Mouse (Mus musculus) midbrain, embryonic 11.5 days (tissue): ENCODE measurements at regions not wholly inside any gene's neighbourhood (a gene's known extent, or its start where the extent isn't known, plus 50 kb on each side); places are given as distances from the start of the nearest gene placed in this dataset.

Experiments used
- ATAC-seq: fragments of 200-750 bp; cut with Nextera tagmentation; 2 replicates; pipeline ENCODE4 v1.8.0; 2017; ENCODE audit warnings: moderate TSS enrichment, moderate library complexity; ENCODE audit not compliant: low FRiP score
- DNase-seq: peaks from one replicate; pipeline ENCODE4 v3.0.0; 2015; ENCODE audit warnings: low spot score; ENCODE audit errors: missing footprints
- H3K27ac ChIP-seq: fragments of 300-500 bp; sonication (generic); 2 replicates; pipeline ENCODE4 v1.5.1; 2014; ENCODE audit warnings: low read depth, low read length
- H3K27me3 ChIP-seq: fragments of 300-500 bp; sonication (generic); 2 replicates; pipeline ENCODE4 v1.6.1; 2014; ENCODE audit warnings: mild to moderate bottlenecking, low read length, moderate library complexity, mixed read lengths; ENCODE audit not compliant: control insufficient read depth, insufficient read depth
- H3K36me3 ChIP-seq: fragments of 300-500 bp; sonication (generic); 2 replicates; pipeline ENCODE4 v1.6.1; 2014; ENCODE audit warnings: mild to moderate bottlenecking, low read length, moderate library complexity, mixed read lengths; ENCODE audit not compliant: control insufficient read depth, insufficient read depth
- H3K4me1 ChIP-seq: fragments of 300-500 bp; sonication (generic); 2 replicates; pipeline ENCODE4 v1.6.1; 2014; ENCODE audit warnings: low read length; ENCODE audit not compliant: control insufficient read depth, insufficient read depth
- H3K4me2 ChIP-seq: fragments of 300-500 bp; sonication (generic); 2 replicates; pipeline ENCODE4 v1.6.1; 2014; ENCODE audit warnings: mild to moderate bottlenecking, moderate library complexity
- H3K4me3 ChIP-seq: fragments of 300-500 bp; sonication (generic); 2 replicates; pipeline ENCODE4 v1.5.1; 2014; ENCODE audit warnings: low read depth, low read length
- H3K9ac ChIP-seq: fragments of 300-500 bp; sonication (generic); 2 replicates; pipeline ENCODE4 v1.6.1; 2014; ENCODE audit warnings: low read length
- H3K9me3 ChIP-seq: fragments of 300-500 bp; sonication (generic); 2 replicates; pipeline ENCODE4 v1.6.1; 2016; ENCODE audit warnings: low read length; ENCODE audit not compliant: control insufficient read depth
- WGBS: fragments of 180-500 bp; shearing (Covaris S2); extraction: QIAGEN DNeasy Blood & Tissue Kit; methylation state at CpG from one replicate; pipeline ENCODE4 v1.1.7; 2014; 5-methylcytosine and 5-hydroxymethylcytosine counted together

DNA sequence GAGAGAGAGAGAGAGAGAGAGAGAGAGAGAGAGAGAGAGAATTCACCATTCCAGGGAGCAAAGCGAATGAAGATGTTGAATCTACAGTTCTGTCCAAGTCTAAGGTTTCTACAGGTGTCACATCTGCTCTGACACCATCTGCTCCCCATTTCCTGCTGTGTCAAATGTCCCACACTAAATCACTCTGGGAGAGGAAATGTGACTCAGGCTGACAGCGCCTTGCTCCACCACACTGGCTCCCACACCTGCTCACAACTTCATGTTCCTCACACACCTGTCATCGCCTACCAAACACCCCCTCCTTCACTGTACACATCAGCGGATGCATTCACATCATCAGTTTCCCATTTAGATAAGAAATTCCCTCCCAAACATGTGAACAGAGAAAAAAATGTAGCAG lies 366.3 kb downstream of the Synb start:
- Histone ChIP-seq H3K4me3 (no peak overlapping the region), H3K36me3 (no peaks in the 10 kb centered on the region), H3K4me1 (no peaks in the 10 kb centered on the region), H3K9me3 (no peaks in the 10 kb centered on the region), H3K27ac (no peak overlapping the region), H3K27me3 (no peaks in the 10 kb centered on the region), H3K4me2 (no peak overlapping the region), H3K9ac (no peak overlapping the region)
- WGBS, result 87% methylated on average over 4 of the region's 4 CpGs
- DNase-seq, result no peak
- ATAC-seq, result no peak

GRCm38 (mm10) chr14:68923054-68923453 lies 371.0 kb downstream of the Synb start:
- ATAC-seq, result no peak
- WGBS, result 30% methylated on average over 2 of the region's 2 CpGs

DNA sequence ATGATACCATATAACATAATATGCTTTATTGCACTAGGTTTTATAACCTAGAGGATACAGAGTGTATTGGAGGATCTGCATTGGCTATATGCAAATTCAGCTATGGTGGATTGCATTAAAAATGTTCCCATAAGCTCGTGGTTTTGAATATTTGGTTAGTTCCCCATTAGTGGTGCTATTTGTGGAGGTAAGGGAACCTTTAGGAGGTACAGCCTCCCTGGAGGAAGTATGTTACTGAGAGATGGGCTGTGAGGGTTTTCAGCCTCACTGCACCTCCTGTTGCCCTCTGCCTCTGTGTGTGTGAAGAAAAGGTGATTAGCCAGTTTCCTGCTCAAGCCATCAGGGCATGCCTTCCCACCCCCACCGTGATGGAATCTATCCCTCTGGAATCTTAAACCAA lies 372.1 kb downstream of the Synb start:
- no peak overlapping the region for H3K4me2 ChIP-seq
- H3K9me3 ChIP-seq, result no peaks in the 10 kb centered on the region
- whole genome bisulfite sequencing, result 70% methylated on average over 2 of the region's 2 CpGs
- no peak overlapping the region for H3K9ac ChIP-seq
- ATAC-seq (no peak), DNase-seq (no peak)
- H3K27me3 ChIP-seq, result no peaks in the 10 kb centered on the region
- no peak overlapping the region for H3K27ac ChIP-seq
- no peaks in the 10 kb centered on the region for H3K4me1 ChIP-seq
- no peak overlapping the region for H3K4me3 ChIP-seq
- no peaks in the 10 kb centered on the region for H3K36me3 ChIP-seq

More at GRCm38 (mm10) chr14:68923054-68923453, 371.0 kb downstream of the Synb start:
- Histone ChIP-seq H3K9me3 (no peaks in the 10 kb centered on the region), H3K4me3 (no peak overlapping the region), H3K4me1 (no peaks in the 10 kb centered on the region), H3K27ac (no peak overlapping the region), H3K4me2 (no peak overlapping the region), H3K36me3 (no peaks in the 10 kb centered on the region), H3K27me3 (no peaks in the 10 kb centered on the region), H3K9ac (no peak overlapping the region)
- no peak for DNase-seq

DNA sequence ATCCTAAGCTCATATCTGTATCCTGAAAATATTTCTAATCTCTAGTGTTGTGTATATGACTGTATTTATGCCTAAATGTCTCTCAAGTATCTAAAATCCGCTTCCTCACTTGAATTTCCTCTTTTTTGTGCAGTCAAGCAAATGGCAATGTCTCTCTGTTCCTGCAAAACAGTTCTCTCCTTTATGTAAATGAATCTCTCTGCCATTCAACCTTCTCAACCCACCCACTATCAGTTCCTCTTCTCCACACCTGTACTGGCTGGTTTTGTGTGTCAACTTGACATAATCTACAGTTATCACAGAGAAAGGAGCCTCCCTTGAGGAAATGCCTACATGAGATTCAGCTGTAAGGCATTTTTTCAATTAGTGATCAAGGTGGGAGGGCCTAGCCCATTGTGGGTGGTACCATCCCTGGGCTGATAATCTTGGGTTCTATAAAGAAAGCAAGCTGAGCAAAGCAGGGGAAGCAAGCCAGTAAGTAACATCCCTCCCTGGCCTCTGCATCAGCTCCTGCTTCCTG lies 375.5 kb downstream of the Synb start:
- H3K27ac ChIP-seq, result no peak overlapping the region
- ATAC-seq (no peak), DNase-seq (no peak)
- H3K4me3 ChIP-seq, result no peak overlapping the region
- no peaks in the 10 kb centered on the region for H3K36me3 ChIP-seq
- no peaks in the 10 kb centered on the region for H3K4me1 ChIP-seq
- no peaks in the 10 kb centered on the region for H3K27me3 ChIP-seq
- no peaks in the 10 kb centered on the region for H3K9me3 ChIP-seq
- WGBS, result 73% methylated on average over 1 of the region's 1 CpGs
- no peak overlapping the region for H3K9ac ChIP-seq
- H3K4me2 ChIP-seq, result no peak overlapping the region

DNA sequence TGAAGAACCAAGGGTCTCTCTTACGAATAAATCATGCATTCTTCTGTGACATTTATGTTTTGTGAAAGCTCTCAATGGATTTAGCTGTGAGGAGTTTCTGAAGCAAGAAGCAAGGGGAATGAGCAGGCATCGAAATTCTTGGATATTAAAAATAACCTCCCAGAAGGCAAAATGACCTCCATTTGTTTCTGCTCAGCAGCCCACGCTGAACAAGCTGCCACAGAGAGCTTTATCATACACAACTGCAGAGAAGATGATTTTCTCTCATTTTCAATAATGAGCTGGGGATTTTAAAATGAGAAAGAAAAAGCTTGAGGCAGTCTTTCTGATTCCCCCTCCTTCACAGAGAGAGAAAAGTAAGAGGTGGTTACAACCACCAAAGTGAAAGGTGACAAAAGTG lies 394.2 kb downstream of the Synb start:
- H3K4me3 ChIP-seq, result no peak overlapping the region
- DNase-seq, result no peak
- H3K4me2 ChIP-seq, result no peak overlapping the region
- H3K9ac ChIP-seq, result no peak overlapping the region
- no peaks in the 10 kb centered on the region for H3K9me3 ChIP-seq
- H3K27me3 ChIP-seq, result no peaks in the 10 kb centered on the region
- no peak overlapping the region for H3K27ac ChIP-seq
- ATAC-seq, result no peak
- 87% methylated on average over 3 of the region's 3 CpGs for WGBS
- no peaks in the 10 kb centered on the region for H3K36me3 ChIP-seq
- no peaks in the 10 kb centered on the region for H3K4me1 ChIP-seq

GRCm38 (mm10) chr14:68877171-68877570 lies 416.9 kb downstream of the Synb start:
- ATAC-seq (no peak), DNase-seq (no peak)
- Histone ChIP-seq H3K36me3 (no peaks in the 10 kb centered on the region), H3K27ac (no peak overlapping the region), H3K27me3 (no peaks in the 10 kb centered on the region), H3K9ac (no peak overlapping the region), H3K4me2 (no peak overlapping the region), H3K4me1 (no peaks in the 10 kb centered on the region), H3K9me3 (no peaks in the 10 kb centered on the region), H3K4me3 (no peak overlapping the region)
- 84% methylated on average over 4 of the region's 4 CpGs for WGBS

DNA sequence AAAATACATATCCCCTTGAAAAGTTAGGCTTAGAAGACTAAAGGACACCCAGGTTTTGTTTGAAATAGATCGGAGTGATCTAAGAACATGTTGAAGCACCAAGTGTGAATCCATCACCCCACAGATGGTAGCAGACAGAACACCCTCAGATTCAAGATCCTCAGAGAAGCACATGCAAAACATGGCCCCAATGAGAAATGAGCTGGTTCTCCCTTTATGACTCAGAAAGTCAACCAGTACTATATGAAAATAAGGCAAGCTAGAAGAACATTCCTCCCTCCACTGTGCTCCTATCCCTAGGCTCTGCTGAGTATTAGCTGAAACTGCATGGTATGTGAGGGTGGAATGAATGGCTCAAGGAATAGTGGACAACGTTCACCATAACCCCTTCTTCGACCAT lies 433.0 kb downstream of the Synb start:
- WGBS, result 94% methylated on average over 3 of the region's 3 CpGs
- H3K27ac ChIP-seq, result no peak overlapping the region
- no peaks in the 10 kb centered on the region for H3K36me3 ChIP-seq
- no peak overlapping the region for H3K4me3 ChIP-seq
- no peaks in the 10 kb centered on the region for H3K9me3 ChIP-seq
- no peak for ATAC-seq
- H3K4me2 ChIP-seq, result no peak overlapping the region
- no peak overlapping the region for H3K9ac ChIP-seq
- no peaks in the 10 kb centered on the region for H3K4me1 ChIP-seq
- no peaks in the 10 kb centered on the region for H3K27me3 ChIP-seq
- no peak for DNase-seq

- Histone ChIP-seq H3K9me3 (no peaks in the 10 kb centered on the region), H3K4me2 (no peak overlapping the region), H3K9ac (no peak overlapping the region), H3K27ac (no peak overlapping the region), H3K4me1 (no peaks in the 10 kb centered on the region), H3K36me3 (no peaks in the 10 kb centered on the region), H3K4me3 (no peak overlapping the region), H3K27me3 (no peaks in the 10 kb centered on the region)
- no peak for DNase-seq
- 91% methylated on average over 1 of the region's 1 CpGs for WGBS
- no peak for ATAC-seq
Observed at GRCm38 (mm10) chr14:68857948-68858347, 436.2 kb downstream of the Synb start.

GRCm38 (mm10) chr14:68848506-68848905 lies 445.6 kb downstream of the Synb start:
- Histone ChIP-seq H3K36me3 (no peaks in the 10 kb centered on the region), H3K4me3 (no peak overlapping the region), H3K4me2 (no peak overlapping the region), H3K4me1 (no peaks in the 10 kb centered on the region), H3K9me3 (no peaks in the 10 kb centered on the region), H3K27ac (no peak overlapping the region), H3K9ac (no peak overlapping the region), H3K27me3 (no peaks in the 10 kb centered on the region)
- DNase-seq, result no peak
- WGBS, result 83% methylated on average over 4 of the region's 4 CpGs
- ATAC-seq, result no peak

DNA sequence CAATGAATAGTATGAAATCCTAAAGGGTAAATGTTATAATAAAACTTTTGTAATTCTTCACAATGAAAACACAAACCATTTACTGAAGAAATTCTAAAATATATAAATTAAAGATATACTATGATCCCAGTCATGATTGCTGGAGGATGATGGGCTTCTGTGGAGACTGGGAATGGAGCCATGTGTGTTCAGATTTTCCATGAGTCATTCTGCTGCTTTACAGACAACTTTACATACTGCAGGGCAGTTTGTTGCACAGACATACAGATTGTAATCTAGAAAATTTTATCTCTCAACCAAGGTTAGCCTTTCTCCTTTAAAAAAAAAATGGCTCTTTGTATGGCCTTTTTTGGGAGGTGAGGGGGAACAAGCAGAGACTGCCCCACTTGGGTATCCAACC lies 446.5 kb downstream of the Synb start:
- Histone ChIP-seq H3K4me1 (no peaks in the 10 kb centered on the region), H3K4me2 (no peak overlapping the region), H3K27ac (no peak overlapping the region), H3K27me3 (no peaks in the 10 kb centered on the region), H3K4me3 (no peak overlapping the region), H3K9me3 (no peaks in the 10 kb centered on the region), H3K9ac (no peak overlapping the region), H3K36me3 (no peaks in the 10 kb centered on the region)
- no peak for DNase-seq
- no peak for ATAC-seq
